Mouse (Mus musculus) thymus, adult 2 months (tissue): ENCODE results near the gene Sumf1.

ENCODE experiments used
- CTCF ChIP-seq: fragments of 200-500 bp; IDR thresholded peaks from 2 replicates; pipeline ENCODE4 v1.5.1; 2012; ENCODE audit warnings: mild to moderate bottlenecking, control low read depth, low read length, moderate library complexity, borderline replicate concordance; ENCODE audit not compliant: control insufficient read depth, poor library complexity, insufficient read depth; ENCODE audit errors: extremely low read depth
- POLR2A ChIP-seq: fragments of 200-500 bp; IDR thresholded peaks from 2 replicates; pipeline ENCODE4 v1.6.1; 2012; ENCODE audit warnings: mild to moderate bottlenecking, low read length, control low read depth, moderate library complexity; ENCODE audit not compliant: control insufficient read depth, poor library complexity, insufficient read depth; ENCODE audit errors: extremely low read depth

DNA sequence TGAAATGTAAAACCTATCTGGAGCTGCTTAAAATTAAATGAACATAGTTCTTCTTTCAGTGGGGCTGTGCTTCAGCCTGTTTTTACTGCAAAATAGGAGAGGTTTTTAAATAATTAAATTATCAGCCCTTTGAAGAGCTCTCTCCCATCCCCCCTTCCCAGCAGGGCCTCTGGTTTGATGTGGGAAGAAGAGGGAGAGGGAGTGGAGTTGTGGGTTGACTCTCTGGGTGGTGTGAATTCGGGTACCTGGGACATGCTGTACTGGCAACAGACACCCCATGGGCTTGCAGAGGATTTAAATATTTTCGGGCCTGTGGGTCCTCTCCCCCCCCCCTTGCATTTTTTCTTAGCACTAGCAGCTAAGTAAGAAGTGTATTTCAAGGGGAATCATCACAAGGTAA lies 43.2 kb upstream of the Sumf1 start:
- TF ChIP-seq POLR2A (no peak), CTCF (no peak)
